In genomic region chr12:5425276-5425675, GRCm38 (mm10) we compare ENCODE assay signal across 16 mouse cellular contexts. TPM values are rescaled to one million over a fixed set of nuclear protein-coding genes. Genes with fewer than 3 reads are reported as not detected.
"Had no signal": no experiment of that assay in that cellular context is flagged by ENCODE, and none has a peak within 500 bp of the region (broad histone marks: within the 10 kb centered on the region; RNA-seq: fewer than 3 reads in every experiment).

No protein-coding gene starts in this region.

- DNase-seq: cerebellum, adult 8-10 months; cerebellum, adult 9-10 months; cerebellum, adult 9-11 months; cerebellum, postnatal 25 days; cerebellum, postnatal 36 days; embryo, embryonic 11 days; forebrain, postnatal 0 days; gastrocnemius, adult 2 months; gastrocnemius, postnatal 10 days; gastrocnemius, postnatal 14 days; gastrocnemius, postnatal 25 days; gastrocnemius, postnatal 36 days; heart, adult 11 months; heart, adult 18-20 months; heart, adult 2 months had no signal

RNA-seq across cellular contexts. Expression of gene Klhl29, which starts 49.8 kb away (rescaled TPM):
- polyA plus RNA-seq: erythroblast, embryonic 14.5 days had no signal
